Mouse (Mus musculus): Measurements from ENCODE around the gene Ppp1r7. TPM values are rescaled to one million over a fixed set of nuclear protein-coding genes. Genes with fewer than 3 reads are reported as not detected.

The Ppp1r7 gene
- 7.4 and 9.4 TPM in 2 replicates for polyA plus RNA-seq (2012; rRNA removed)

GRCm38 (mm10) chr1:93342648-93343503, at the start of gene Ppp1r7, which contains the start of gene Pask:
Ppp1r7 (plus strand) TSS chr1:93342854.
Pask (minus strand) TSS chr1:93343482.

GRCm38 (mm10) chr1:93305581-93306337, 36.9 kb upstream of the Ppp1r7 start, which contains the start of gene Mterf4:
Mterf4 (minus strand) TSS chr1:93305915.

GRCm38 (mm10) chr1:93373665-93374064, 31.0 kb downstream of the Ppp1r7 start, which contains the start of gene Ano7:
Ano7 (plus strand) TSS chr1:93373930.

Other genes with a start within 250 kb of the Ppp1r7 start
- gene Kif1a, start 240.9 kb upstream of the Ppp1r7 start, polyA plus RNA-seq (2012; rRNA removed), result 0.05 and 0.10 TPM in 2 replicates
- 2.5 and 2.9 TPM in 2 replicates for gene Agxt, start 207.6 kb upstream of the Ppp1r7 start, polyA plus RNA-seq (2012; rRNA removed)
- gene 2310007B03Rik, start 181.9 kb upstream of the Ppp1r7 start, polyA plus RNA-seq (2012; rRNA removed), result 0.12 TPM in 2 replicates
- 0.01 TPM in 2 replicates for gene Crocc2, start 174.1 kb upstream of the Ppp1r7 start, polyA plus RNA-seq (2012; rRNA removed)
- 0.29 and 0.31 TPM in 2 replicates for gene Sned1, start 107.0 kb upstream of the Ppp1r7 start, polyA plus RNA-seq (2012; rRNA removed)
- 7.2 and 7.7 TPM in 2 replicates for gene Mterf4, start 36.9 kb upstream of the Ppp1r7 start, polyA plus RNA-seq (2012; rRNA removed)
- gene Pask, start 628 bp downstream of the Ppp1r7 start, polyA plus RNA-seq (2012; rRNA removed), result 6.2 and 6.8 TPM in 2 replicates
- 0.08 and 0.17 TPM in 2 replicates for gene Ano7, start 31.1 kb downstream of the Ppp1r7 start, polyA plus RNA-seq (2012; rRNA removed)
- 45.4 and 51.7 TPM in 2 replicates for gene Hdlbp, start 136.0 kb downstream of the Ppp1r7 start, polyA plus RNA-seq (2012; rRNA removed)
- 0.69 and 0.77 TPM in 2 replicates for gene Farp2, start 169.2 kb downstream of the Ppp1r7 start, polyA plus RNA-seq (2012; rRNA removed)